Mouse (Mus musculus) megakaryocyte, embryonic 14.5 days (primary cell): ENCODE results near the gene Scn3b.

Experiments
- FLI1 ChIP-seq: IDR thresholded peaks from 2 replicates; pipeline ENCODE4 v1.6.1; 2012; ENCODE audit warnings: low read length, inconsistent platforms, mixed read lengths
- GATA1 ChIP-seq: IDR thresholded peaks from 3 replicates; pipeline ENCODE4 v1.6.1; 2012; ENCODE audit warnings: mixed read lengths, low read length, inconsistent platforms, borderline replicate concordance

DNA sequence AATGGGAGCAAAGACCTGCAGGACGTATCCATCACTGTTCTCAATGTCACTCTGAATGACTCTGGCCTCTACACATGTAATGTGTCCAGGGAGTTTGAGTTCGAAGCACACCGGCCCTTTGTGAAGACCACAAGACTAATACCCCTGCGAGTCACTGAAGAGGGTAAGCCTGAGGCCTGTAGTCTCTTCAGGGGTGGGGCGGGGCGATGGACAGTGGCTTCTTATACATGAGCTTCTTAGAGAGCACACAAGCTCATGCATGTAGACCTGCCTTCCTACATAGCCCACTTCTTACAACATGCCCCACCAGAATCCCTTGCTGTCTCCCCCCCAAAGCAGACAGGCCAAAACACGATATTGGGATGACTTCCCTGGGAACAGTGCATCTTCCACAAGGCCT is 10.4 kb downstream of the Scn3b start:
- TF ChIP-seq FLI1: no peak
- no peak for TF ChIP-seq GATA1
